Mouse (Mus musculus) midbrain, embryonic 10.5 days (tissue): Measurements from ENCODE around the gene Os9. TPM values are rescaled to one million over a fixed set of nuclear protein-coding genes. Genes with fewer than 3 reads are reported as not detected.
"Not testable (repeated sequence)": the region's sequence is repeated elsewhere in the genome, so short reads cannot be mapped to it uniquely, and the experiment has no call there.

Source experiments
- DNase-seq: peaks from one replicate; pipeline ENCODE4 v3.0.0-alpha.2; 2017; ENCODE audit warnings: low spot score
- H3K27ac ChIP-seq: fragments of 300-500 bp; sonication (generic); replicated peaks from 2 replicates; pipeline ENCODE4 v1.5.1; 2016; ENCODE audit warnings: mild to moderate bottlenecking
- H3K27me3 ChIP-seq: fragments of 300-500 bp; sonication (generic); 2 replicates; pipeline ENCODE4 v1.6.1; 2016; ENCODE audit warnings: low read depth, mild to moderate bottlenecking; ENCODE audit not compliant: poor library complexity, severe bottlenecking
- H3K36me3 ChIP-seq: fragments of 300-500 bp; sonication (generic); 2 replicates; pipeline ENCODE4 v1.6.1; 2016; ENCODE audit warnings: mild to moderate bottlenecking, moderate library complexity
- H3K4me1 ChIP-seq: fragments of 300-500 bp; sonication (generic); 2 replicates; pipeline ENCODE4 v1.6.1; 2016
- H3K4me3 ChIP-seq: fragments of 300-500 bp; sonication (generic); 2 replicates; pipeline ENCODE4 v1.5.1; 2016; ENCODE audit warnings: mild to moderate bottlenecking, moderate library complexity
- H3K9me3 ChIP-seq: fragments of 300-500 bp; sonication (generic); replicated peaks from 2 replicates; pipeline ENCODE4 v1.6.1; 2016; ENCODE audit warnings: mild to moderate bottlenecking
- WGBS: fragments of 180-500 bp; shearing (Covaris S2); methylation state at CpG from one replicate; pipeline ENCODE4 v1.1.7; 2016; 5-methylcytosine and 5-hydroxymethylcytosine counted together
- polyA plus RNA-seq: library from polyadenylated mRNA; unstranded; fragments of >200 nt; fragmentation: Nextera tagmentation; extraction: Ambion mirVana; gene quantifications from 2 replicates; pipeline ENCODE4 v1.2.1, GENCODE M21; 2016

Gene Os9
- polyA plus RNA-seq, 1 experiment from 2014 or later: 62.3 TPM

GRCm38 (mm10) chr10:127062101-127062500 is 58.8 kb downstream of the Os9 start:
- WGBS: 90% methylated on average over 4 of the region's 4 CpGs
- not testable (repeated sequence) for H3K9me3 ChIP-seq, H3K27ac ChIP-seq, DNase-seq, H3K4me3 ChIP-seq
- H3K36me3 ChIP-seq: peaks cover 37% of the 10 kb centered on the region
- peaks cover 35% of the 10 kb centered on the region for H3K27me3 ChIP-seq
- H3K4me1 ChIP-seq: peaks cover 75% of the 10 kb centered on the region

GRCm38 (mm10) chr10:127061513-127061912 is 59.4 kb downstream of the Os9 start:
- Histone ChIP-seq H3K36me3 (peaks cover 37% of the 10 kb centered on the region), H3K4me1 (peaks cover 71% of the 10 kb centered on the region), H3K27me3 (peaks cover 36% of the 10 kb centered on the region), H3K4me3 (no peak overlapping the region), H3K27ac (no peak overlapping the region), H3K9me3 (no peaks in the 10 kb centered on the region)
- WGBS: 80% methylated on average over 2 of the region's 2 CpGs
- DNase-seq: no peak

GRCm38 (mm10) chr10:127061085-127061484 is 59.8 kb downstream of the Os9 start:
- peak overlapping the region; percentile 99 for H3K4me3 ChIP-seq
- H3K4me1 ChIP-seq: peaks cover 68% of the 10 kb centered on the region
- DNase-seq: no peak
- no peaks in the 10 kb centered on the region for H3K9me3 ChIP-seq
- peaks cover 37% of the 10 kb centered on the region for H3K36me3 ChIP-seq
- peaks cover 36% of the 10 kb centered on the region for H3K27me3 ChIP-seq
- 30% methylated on average over 5 of the region's 5 CpGs for WGBS
- H3K27ac ChIP-seq: peak overlapping the region; percentile 97; the same call in 1 of the 2 replicates

- no peaks in the 10 kb centered on the region for H3K9me3 ChIP-seq
- H3K4me1 ChIP-seq: peaks cover 65% of the 10 kb centered on the region
- H3K27ac ChIP-seq: peak within 1 kb of the TSS; percentile 97
- WGBS: 1% methylated on average over 65 of the region's 72 CpGs
- peaks cover 36% of the 10 kb centered on the region for H3K27me3 ChIP-seq
- peak; percentile 73 for DNase-seq
- peaks cover 37% of the 10 kb centered on the region for H3K36me3 ChIP-seq
- H3K4me3 ChIP-seq: peak within 1 kb of the TSS; percentile 99
Measured at GRCm38 (mm10) chr10:127059968-127060916, 60.7 kb downstream of the Os9 start, which contains the start of gene March9. Gene March9 (minus strand): TSS chr10:127060184.

GRCm38 (mm10) chr10:127059174-127059967 is 61.6 kb downstream of the Os9 start:
- Histone ChIP-seq H3K27me3 (peaks cover 36% of the 10 kb centered on the region), H3K27ac (peak overlapping the region; percentile 97), H3K9me3 (no peaks in the 10 kb centered on the region), H3K36me3 (peaks cover 37% of the 10 kb centered on the region), H3K4me3 (peak overlapping the region; percentile 99), H3K4me1 (peaks cover 56% of the 10 kb centered on the region)
- DNase-seq: peak; percentile 69
- WGBS: under 1% methylated on average over 87 of the region's 92 CpGs

GRCm38 (mm10) chr10:127058708-127059107 is 62.2 kb downstream of the Os9 start:
- WGBS: 8% methylated on average over 8 of the region's 8 CpGs
- H3K27me3 ChIP-seq: peaks cover 36% of the 10 kb centered on the region
- H3K4me1 ChIP-seq: peaks cover 55% of the 10 kb centered on the region

GRCm38 (mm10) chr10:127058161-127058560 is 62.8 kb downstream of the Os9 start:
- Histone ChIP-seq H3K4me3 (peak overlapping the region; percentile 99), H3K27me3 (peaks cover 36% of the 10 kb centered on the region), H3K9me3 (no peaks in the 10 kb centered on the region), H3K4me1 (peaks cover 55% of the 10 kb centered on the region), H3K27ac (peak overlapping the region; percentile 97; the same call in 1 of the 2 replicates), H3K36me3 (peaks cover 45% of the 10 kb centered on the region)
- DNase-seq: peak; percentile 89
- WGBS: under 1% methylated on average over 9 of the region's 9 CpGs

More at GRCm38 (mm10) chr10:127058708-127059107, 62.2 kb downstream of the Os9 start:
- Histone ChIP-seq H3K4me3 (peak overlapping the region; percentile 99), H3K36me3 (peaks cover 42% of the 10 kb centered on the region), H3K27ac (peak overlapping the region; percentile 97), H3K9me3 (no peaks in the 10 kb centered on the region)
- DNase-seq: no peak

- no peak overlapping the region for H3K4me3 ChIP-seq
- peaks cover 46% of the 10 kb centered on the region for H3K4me1 ChIP-seq
- H3K36me3 ChIP-seq: peaks cover 45% of the 10 kb centered on the region
- H3K27ac ChIP-seq: no peak overlapping the region
- no peaks in the 10 kb centered on the region for H3K9me3 ChIP-seq
- H3K27me3 ChIP-seq: peaks cover 43% of the 10 kb centered on the region
- WGBS: 90% methylated on average over 20 of the region's 20 CpGs
- DNase-seq: no peak
Measured at GRCm38 (mm10) chr10:127056490-127056889, 64.4 kb downstream of the Os9 start.

- DNase-seq: no peak
- peaks cover 43% of the 10 kb centered on the region for H3K27me3 ChIP-seq
- no peaks in the 10 kb centered on the region for H3K9me3 ChIP-seq
- H3K36me3 ChIP-seq: peaks cover 45% of the 10 kb centered on the region
- H3K27ac ChIP-seq: no peak overlapping the region
- H3K4me1 ChIP-seq: peaks cover 35% of the 10 kb centered on the region
- H3K4me3 ChIP-seq: no peak overlapping the region
- 94% methylated on average over 8 of the region's 8 CpGs for WGBS
Measured at GRCm38 (mm10) chr10:127055406-127055805, 65.5 kb downstream of the Os9 start.

GRCm38 (mm10) chr10:127054646-127055045 is 66.3 kb downstream of the Os9 start:
- no peaks in the 10 kb centered on the region for H3K9me3 ChIP-seq
- peaks cover 31% of the 10 kb centered on the region for H3K4me1 ChIP-seq
- 75% methylated on average over 4 of the region's 4 CpGs for WGBS
- DNase-seq: no peak
- H3K27me3 ChIP-seq: peaks cover 48% of the 10 kb centered on the region
- H3K27ac ChIP-seq: no peak overlapping the region
- no peak overlapping the region for H3K4me3 ChIP-seq
- H3K36me3 ChIP-seq: peaks cover 45% of the 10 kb centered on the region

GRCm38 (mm10) chr10:127050119-127050474 is 70.8 kb downstream of the Os9 start:
- peaks cover 60% of the 10 kb centered on the region for H3K27me3 ChIP-seq
- peak overlapping the region; percentile 34; the same call in 1 of the 2 replicates for H3K4me3 ChIP-seq
- DNase-seq: no peak
- H3K27ac ChIP-seq: no peak overlapping the region
- peaks cover 27% of the 10 kb centered on the region for H3K36me3 ChIP-seq
- no peaks in the 10 kb centered on the region for H3K9me3 ChIP-seq
- peaks cover 18% of the 10 kb centered on the region for H3K4me1 ChIP-seq
- WGBS: 17% methylated on average over 10 of the region's 10 CpGs

- Histone ChIP-seq H3K9me3 (no peaks in the 10 kb centered on the region), H3K27me3 (peaks cover 60% of the 10 kb centered on the region), H3K4me3 (peak overlapping the region; percentile 34), H3K4me1 (peaks cover 18% of the 10 kb centered on the region), H3K27ac (no peak overlapping the region), H3K36me3 (peaks cover 27% of the 10 kb centered on the region)
- WGBS: 3% methylated on average over 29 of the region's 29 CpGs
- DNase-seq: peak; percentile 37
Measured at GRCm38 (mm10) chr10:127049395-127050118, 71.4 kb downstream of the Os9 start.
